Mouse (Mus musculus) myocyte (in vitro differentiated cells): ENCODE measurements around the gene Anapc13.

Experiments used
- MYOG ChIP-seq, 3 experiments: IDR thresholded peaks; one replicate each; pipeline ENCODE4 v1.6.1; 2011; ENCODE audit warnings: control low read depth in 2 of 3, low read depth in 2 of 3, mild to moderate bottlenecking in 2 of 3; ENCODE audit not compliant: insufficient read length in 2 of 3, control insufficient read depth in 1 of 3, insufficient read depth in 1 of 3
- POLR2A ChIP-seq: IDR thresholded peaks from one replicate; pipeline ENCODE4 v1.6.1; 2011; ENCODE audit warnings: low read depth, mild to moderate bottlenecking, control low read depth, moderate library complexity; ENCODE audit not compliant: insufficient read length

DNA sequence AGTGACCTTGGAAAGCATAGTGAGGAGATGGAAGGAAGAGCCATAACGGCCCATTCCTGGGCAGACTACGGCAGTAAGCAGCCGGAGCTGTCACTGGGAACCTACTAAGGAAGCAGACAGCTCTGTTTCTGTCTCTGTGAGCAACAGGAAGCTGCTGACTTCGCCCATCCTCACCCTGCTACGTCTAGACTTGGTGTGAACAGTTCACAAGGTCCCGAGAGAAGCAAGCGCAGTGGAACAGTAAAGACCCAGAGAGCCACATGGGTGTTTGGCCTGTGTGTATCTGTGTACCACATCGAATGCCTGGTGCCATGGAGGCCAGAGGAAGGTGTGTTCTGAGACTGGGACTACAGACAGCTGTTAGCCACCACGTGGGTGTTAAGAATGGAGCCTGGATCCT lies 9.8 kb upstream of the Anapc13 start:
- TF ChIP-seq POLR2A = no peak
- TF ChIP-seq MYOG (IDR thresholded peaks at IDR 0.05; ENCODE audit: control insufficient read depth in 1 of 3, insufficient read depth in 1 of 3, insufficient read length in 2 of 3, low read depth in 2 of 3) = no peak
